Mouse (Mus musculus) kidney, embryonic 16.5 days (tissue): ENCODE measurements around the gene Gm49336. TPM values are rescaled to one million over a fixed set of nuclear protein-coding genes. Genes with fewer than 3 reads are reported as not detected.

Source experiments
- ATAC-seq: fragments of 200-750 bp; cut with Nextera tagmentation; 2 replicates; pipeline ENCODE4 v1.8.0; 2017; ENCODE audit warnings: moderate TSS enrichment; ENCODE audit not compliant: low FRiP score, low TSS enrichment
- H3K27ac ChIP-seq: fragments of 300-500 bp; sonication (generic); 2 replicates; pipeline ENCODE4 v1.5.1; 2014; ENCODE audit warnings: low read length
- H3K27me3 ChIP-seq: fragments of 300-500 bp; sonication (generic); 2 replicates; pipeline ENCODE4 v1.6.1; 2014; ENCODE audit warnings: low read length, control low read depth, mixed read lengths; ENCODE audit not compliant: insufficient read depth
- H3K36me3 ChIP-seq: fragments of 300-500 bp; sonication (generic); 2 replicates; pipeline ENCODE4 v1.6.1; 2014; ENCODE audit warnings: low read length, control low read depth, mixed read lengths; ENCODE audit not compliant: insufficient read depth
- H3K4me1 ChIP-seq: fragments of 300-500 bp; sonication (generic); 2 replicates; pipeline ENCODE4 v1.6.1; 2014; ENCODE audit warnings: low read length, control low read depth, mixed read lengths; ENCODE audit not compliant: insufficient read depth
- H3K4me2 ChIP-seq: fragments of 300-500 bp; sonication (generic); replicated peaks from 2 replicates; pipeline ENCODE4 v1.6.1; 2014; ENCODE audit warnings: low read depth, low read length
- H3K4me3 ChIP-seq: fragments of 300-500 bp; sonication (generic); 2 replicates; pipeline ENCODE4 v1.5.1; 2014; ENCODE audit warnings: mild to moderate bottlenecking, low read length
- H3K9ac ChIP-seq: fragments of 300-500 bp; sonication (generic); replicated peaks from 2 replicates; pipeline ENCODE4 v1.6.1; 2014; ENCODE audit warnings: low read length
- H3K9me3 ChIP-seq: fragments of 300-500 bp; sonication (generic); 2 replicates; pipeline ENCODE4 v1.6.1; 2016; ENCODE audit warnings: low read length, control low read depth
- WGBS: fragments of 180-500 bp; shearing (Covaris S2); extraction: QIAGEN DNeasy Blood & Tissue Kit; methylation state at CpG from one replicate; pipeline ENCODE4 v1.1.7; 2014; 5-methylcytosine and 5-hydroxymethylcytosine counted together
- polyA plus RNA-seq: library from polyadenylated mRNA; unstranded; fragments of >200 nt; fragmentation: Nextera tagmentation; extraction: Ambion mirVana; gene quantifications from 2 replicates; pipeline ENCODE4 v1.2.1, GENCODE M21; 2015

Gene Gm49336
- polyA plus RNA-seq, 1 experiment from 2014 or later = 53.7 TPM

DNA sequence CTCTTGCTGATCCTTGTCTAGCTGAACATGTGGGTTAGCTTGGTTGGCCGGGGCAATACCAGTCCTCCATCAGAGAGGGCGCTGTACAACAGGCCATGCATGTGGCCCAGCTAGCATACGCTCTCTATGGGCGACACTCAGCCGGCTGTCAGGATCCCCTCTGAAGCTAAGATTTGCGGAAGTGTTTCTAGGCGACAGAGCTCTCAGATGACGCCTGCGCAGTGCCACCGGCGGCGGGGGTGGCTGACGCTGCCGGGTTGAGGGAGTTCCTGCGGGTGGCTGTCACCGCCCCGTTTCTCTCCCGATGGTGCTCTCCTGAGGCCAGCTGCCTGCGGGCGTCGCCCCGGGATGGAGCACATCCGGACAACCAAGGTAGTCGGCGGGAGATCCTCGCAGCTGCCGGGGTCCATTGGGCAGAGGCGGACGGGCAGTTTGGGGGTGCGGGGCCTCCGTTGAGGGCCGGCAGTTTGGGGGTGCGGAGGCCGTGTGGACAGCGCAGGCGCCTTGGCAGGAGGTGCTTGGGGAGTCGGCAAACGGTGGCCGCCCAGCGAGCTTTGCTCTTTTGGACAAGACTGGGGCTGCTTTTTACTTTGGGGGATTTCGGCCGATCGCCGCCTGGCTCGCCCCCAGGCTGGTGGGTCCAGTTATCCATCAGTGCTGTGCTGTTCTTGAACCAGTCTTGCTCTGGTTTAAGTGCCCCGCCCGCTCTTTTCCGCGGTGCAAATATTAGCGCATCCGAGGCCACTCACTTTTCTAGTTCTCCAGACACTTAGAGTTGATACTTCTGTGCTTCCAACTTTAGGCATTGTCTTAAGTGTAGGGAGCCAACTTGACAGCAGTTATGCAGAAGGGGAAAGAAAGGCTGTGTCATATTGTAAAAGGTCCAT is 13.9 kb upstream of the Gm49336 start, which contains the start of gene Mtmr6:
Mtmr6 (plus strand) TSS at position 239 of the 887 bp plus-strand sequence.
- 0 out of 2 replicates have a peak, but pooled peaks cover 2% of the 10 kb centered on the region for H3K4me1 ChIP-seq
- peak within 1 kb of the TSS; percentile 58 for H3K4me2 ChIP-seq
- peak within 1 kb of the TSS; percentile 84 for H3K4me3 ChIP-seq
- no peaks in the 10 kb centered on the region for H3K9me3 ChIP-seq
- H3K36me3 ChIP-seq = no peaks in the 10 kb centered on the region
- WGBS = under 1% methylated on average over 51 of the region's 51 CpGs
- ATAC-seq = peak; percentile 100
- H3K9ac ChIP-seq = peak within 1 kb of the TSS; percentile 76
- H3K27ac ChIP-seq = peak within 1 kb of the TSS; percentile 44; the same call in 1 of the 2 replicates
- H3K27me3 ChIP-seq = no peaks in the 10 kb centered on the region

GRCm38 (mm10) chr14:60262316-60262715 is 11.0 kb upstream of the Gm49336 start:
- Histone ChIP-seq H3K9me3 (no peaks in the 10 kb centered on the region), H3K36me3 (no peaks in the 10 kb centered on the region), H3K4me3 (no peak overlapping the region), H3K4me2 (no peak overlapping the region), H3K9ac (no peak overlapping the region), H3K4me1 (0 out of 2 replicates have a peak, but pooled peaks cover 2% of the 10 kb centered on the region), H3K27ac (no peak overlapping the region), H3K27me3 (no peaks in the 10 kb centered on the region)
- 70% methylated on average over 7 of the region's 7 CpGs for WGBS
- ATAC-seq = no peak

DNA sequence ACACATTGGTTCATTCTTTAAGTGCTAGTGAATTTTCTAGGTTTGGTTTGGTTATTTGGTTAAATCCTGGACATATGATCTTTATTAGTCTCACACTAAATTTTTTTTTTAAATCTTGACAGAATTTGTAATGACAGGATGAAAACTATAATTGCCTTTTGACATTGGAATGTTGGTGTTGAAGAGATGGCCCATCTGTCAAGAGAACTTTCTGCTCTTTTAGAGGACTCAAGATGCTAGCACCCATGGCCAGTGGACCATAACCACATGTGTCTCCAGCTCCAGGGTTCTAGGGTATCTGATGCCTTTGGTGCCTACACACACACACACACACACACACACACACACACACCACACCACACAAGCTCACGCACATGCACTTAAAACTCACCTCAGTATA is 6.5 kb upstream of the Gm49336 start:
- no peak for ATAC-seq

GRCm38 (mm10) chr14:60257101-60257500 is 5.8 kb upstream of the Gm49336 start:
- no peaks in the 10 kb centered on the region for H3K9me3 ChIP-seq
- no peaks in the 10 kb centered on the region for H3K36me3 ChIP-seq
- 65% methylated on average over 4 of the region's 4 CpGs for WGBS
- H3K9ac ChIP-seq = no peak overlapping the region
- no peaks in the 10 kb centered on the region for H3K27me3 ChIP-seq
- peaks cover 7% of the 10 kb centered on the region for H3K4me1 ChIP-seq
- H3K27ac ChIP-seq = no peak overlapping the region
- ATAC-seq = no peak
- no peak overlapping the region for H3K4me3 ChIP-seq
- no peak overlapping the region for H3K4me2 ChIP-seq

More for the DNA sequence above, 6.5 kb upstream of the Gm49336 start:
- Histone ChIP-seq H3K4me1 (no peaks in the 10 kb centered on the region), H3K9me3 (no peaks in the 10 kb centered on the region), H3K27me3 (no peaks in the 10 kb centered on the region), H3K36me3 (no peaks in the 10 kb centered on the region), H3K4me2 (no peak overlapping the region), H3K4me3 (no peak overlapping the region), H3K27ac (no peak overlapping the region), H3K9ac (no peak overlapping the region)
- 87% methylated on average over 1 of the region's 1 CpGs for WGBS

- Histone ChIP-seq H3K27me3 (no peaks in the 10 kb centered on the region), H3K9ac (no peak overlapping the region), H3K9me3 (no peaks in the 10 kb centered on the region), H3K4me1 (peaks cover 7% of the 10 kb centered on the region), H3K27ac (no peak overlapping the region), H3K36me3 (no peaks in the 10 kb centered on the region), H3K4me3 (no peak overlapping the region), H3K4me2 (no peak overlapping the region)
- WGBS = 24% methylated on average over 3 of the region's 3 CpGs
- ATAC-seq = no peak
These were observed 5.0 kb upstream of the Gm49336 start for GRCm38 (mm10) chr14:60256356-60256755.

GRCm38 (mm10) chr14:60254774-60255173 is 3.5 kb upstream of the Gm49336 start:
- H3K27ac ChIP-seq = no peak overlapping the region
- no peak for ATAC-seq
- no peak overlapping the region for H3K4me3 ChIP-seq
- no peaks in the 10 kb centered on the region for H3K9me3 ChIP-seq
- H3K27me3 ChIP-seq = no peaks in the 10 kb centered on the region
- H3K4me2 ChIP-seq = no peak overlapping the region
- no peak overlapping the region for H3K9ac ChIP-seq
- no peaks in the 10 kb centered on the region for H3K36me3 ChIP-seq
- H3K4me1 ChIP-seq = peaks cover 13% of the 10 kb centered on the region

GRCm38 (mm10) chr14:60253466-60253865 is 2.2 kb upstream of the Gm49336 start:
- no peak overlapping the region for H3K9ac ChIP-seq
- no peaks in the 10 kb centered on the region for H3K27me3 ChIP-seq
- H3K4me2 ChIP-seq = no peak overlapping the region
- no peaks in the 10 kb centered on the region for H3K36me3 ChIP-seq
- no peak overlapping the region for H3K4me3 ChIP-seq
- no peak overlapping the region for H3K27ac ChIP-seq
- H3K9me3 ChIP-seq = no peaks in the 10 kb centered on the region
- H3K4me1 ChIP-seq = peaks cover 19% of the 10 kb centered on the region
- 88% methylated on average over 3 of the region's 3 CpGs for WGBS
- no peak for ATAC-seq

DNA sequence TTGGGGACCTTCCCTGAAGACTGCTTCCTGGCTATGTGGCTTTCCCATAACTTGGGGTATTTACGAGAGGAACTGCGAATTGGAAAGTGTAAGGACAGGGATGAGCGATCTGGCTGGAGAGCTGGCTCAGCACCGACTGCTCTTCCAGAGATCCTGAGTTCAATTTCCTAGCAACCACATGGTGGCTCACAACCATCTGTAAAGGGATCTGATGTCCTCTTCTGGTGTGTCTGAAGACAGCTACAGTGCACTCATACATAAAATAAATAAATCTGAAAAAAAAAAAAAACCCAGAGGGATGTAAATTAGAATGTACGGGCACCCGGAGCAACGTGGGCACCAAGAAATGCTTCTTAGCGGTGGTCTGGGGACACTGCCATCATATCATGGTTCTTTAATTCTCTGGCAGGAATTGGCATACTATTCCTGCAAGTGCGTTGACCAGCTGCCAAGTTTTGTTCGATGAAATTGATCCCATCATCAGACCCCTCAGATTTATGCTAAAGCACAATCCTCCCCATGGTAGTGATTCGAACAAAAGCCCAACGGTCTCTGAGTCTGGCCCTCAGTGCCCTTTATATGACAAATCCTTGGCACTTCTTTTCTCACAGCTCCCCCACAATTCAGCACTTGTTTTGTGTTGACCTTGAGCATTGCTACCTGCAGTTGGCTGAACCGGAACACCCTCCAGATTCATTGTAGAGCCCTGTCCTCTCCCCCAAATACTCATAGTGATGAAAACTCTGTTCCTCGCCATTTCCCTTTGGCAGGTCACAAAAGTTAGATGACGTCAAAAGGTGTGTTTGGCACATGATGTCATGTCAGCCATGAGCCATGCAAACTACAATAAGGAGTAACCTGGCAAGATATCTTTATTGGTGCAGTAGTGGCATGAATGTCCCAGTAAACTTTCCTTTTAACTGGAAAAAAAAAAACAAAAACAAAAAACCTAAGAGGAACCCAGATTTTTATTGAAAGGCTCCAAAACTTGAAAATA is 995 bp upstream of the Gm49336 start:
- 24% methylated on average over 15 of the region's 15 CpGs for WGBS
- Histone ChIP-seq H3K36me3 (no peaks in the 10 kb centered on the region), H3K27ac (peak overlapping the region; percentile 94), H3K4me3 (peak overlapping the region; percentile 82), H3K9ac (peak overlapping the region; percentile 93), H3K4me2 (peak overlapping the region; percentile 82), H3K27me3 (no peaks in the 10 kb centered on the region), H3K4me1 (peaks cover 19% of the 10 kb centered on the region), H3K9me3 (no peaks in the 10 kb centered on the region)
- ATAC-seq = no peak

DNA sequence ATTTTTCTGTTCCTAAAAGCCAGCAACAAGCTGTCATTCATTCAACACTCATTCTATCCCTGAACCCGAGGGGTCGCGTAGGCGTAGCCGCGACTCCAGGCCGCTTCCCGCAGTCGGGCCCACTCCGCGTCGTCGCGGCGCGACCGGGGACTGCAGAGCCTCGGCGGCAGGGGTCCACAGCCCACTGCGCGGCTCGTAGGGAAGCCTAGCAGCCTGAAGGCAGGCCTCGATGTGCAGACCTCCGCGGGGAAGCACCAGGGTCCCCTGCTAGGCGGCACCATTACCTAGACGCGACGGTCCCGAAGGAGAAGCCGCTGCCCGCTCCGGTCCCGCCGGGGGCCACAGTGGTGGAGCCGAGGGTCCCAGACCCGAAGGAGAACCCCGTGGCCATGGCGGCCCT is 428 bp downstream of the Gm49336 start:
- ATAC-seq = peak; percentile 63
- Histone ChIP-seq H3K9me3 (no peaks in the 10 kb centered on the region), H3K36me3 (no peaks in the 10 kb centered on the region), H3K4me3 (peak overlapping the region; percentile 82), H3K4me1 (peaks cover 19% of the 10 kb centered on the region), H3K27me3 (no peaks in the 10 kb centered on the region), H3K27ac (peak overlapping the region; percentile 89), H3K4me2 (peak overlapping the region; percentile 85), H3K9ac (peak overlapping the region; percentile 93)
- WGBS = under 1% methylated on average over 39 of the region's 39 CpGs
